In the genomic region with DNA sequence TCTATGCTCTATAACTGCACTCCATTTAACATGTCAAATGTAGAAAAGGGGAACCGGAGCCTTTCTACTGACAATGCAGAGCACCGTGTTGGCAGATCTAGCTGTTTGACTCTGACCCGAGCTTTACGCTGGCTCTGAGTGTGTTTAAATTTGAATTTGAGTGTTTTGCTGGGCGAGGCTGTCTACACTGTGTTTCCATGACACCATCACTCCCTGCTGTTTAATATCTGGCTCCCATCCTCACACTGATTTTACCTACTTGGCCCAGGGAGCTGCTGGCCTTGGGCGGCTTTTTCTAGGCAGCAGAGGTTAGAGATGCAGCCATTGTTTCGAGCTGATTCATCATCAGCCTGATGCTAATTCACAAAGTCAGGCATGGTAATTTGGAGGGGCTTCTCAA, we compare ENCODE assay signal across 7 mouse cellular contexts.
DNase-seq lines count a peak whose midpoint lies in the region; ATAC-seq and TF ChIP-seq lines count a peak whose summit lies in the region.

No protein-coding gene starts in this region.

- no peak overlapping the region for H3K4me2 ChIP-seq in lung, embryonic 14.5 days
- no peak overlapping the region for H3K4me2 ChIP-seq in intestine, embryonic 16.5 days (ENCODE audit: low read depth, low read length)
- no peak overlapping the region for H3K4me2 ChIP-seq in stomach, embryonic 15.5 days

- peaks cover 21% of the 10 kb centered on the region for H3K4me1 ChIP-seq in lung, embryonic 14.5 days (ENCODE audit: insufficient read depth)
- peaks cover 17% of the 10 kb centered on the region; the same call in 1 of the 2 replicates for H3K4me1 ChIP-seq in intestine, embryonic 16.5 days (ENCODE audit: control insufficient read depth, insufficient read depth, low read length)
- peaks cover 16% of the 10 kb centered on the region for H3K4me1 ChIP-seq in stomach, embryonic 15.5 days

- H3K36me3 ChIP-seq in lung, embryonic 14.5 days (ENCODE audit: insufficient read depth): no peaks in the 10 kb centered on the region
- H3K36me3 ChIP-seq in intestine, embryonic 16.5 days (ENCODE audit: control insufficient read depth, insufficient read depth, low read length): no peaks in the 10 kb centered on the region
- no peaks in the 10 kb centered on the region for H3K36me3 ChIP-seq in stomach, embryonic 15.5 days

- TF ChIP-seq CTCF in lung, embryonic 14.5 days (IDR thresholded peaks at IDR 0.05; ENCODE audit: low read depth): no peak

- 31% methylated on average over 7 of the region's 7 CpGs for WGBS in lung, embryonic 14.5 days
- WGBS in intestine, embryonic 16.5 days: 48% methylated on average over 7 of the region's 7 CpGs
- 44% methylated on average over 7 of the region's 7 CpGs for WGBS in stomach, embryonic 15.5 days

- H3K4me3 ChIP-seq in lung, embryonic 14.5 days (ENCODE audit: low read depth, low read length): no peak overlapping the region
- H3K4me3 ChIP-seq in intestine, embryonic 16.5 days (ENCODE audit: low read length): no peak overlapping the region
- H3K4me3 ChIP-seq in stomach, embryonic 15.5 days (replicated peaks): no peak overlapping the region

- DNase-seq in lung, embryonic 14.5 days: peak; percentile 55
- no peak for DNase-seq in lung, postnatal 14 days
- DNase-seq in frontal cortex, postnatal 14 days (ENCODE audit: low spot score in 2 of 2): no peak
- DNase-seq in frontal cortex, adult 2 months (ENCODE audit: extremely low spot score in 1 of 2, low spot score in 1 of 2): no peak

- peak overlapping the region; percentile 40; the same call in 1 of the 2 replicates for H3K27ac ChIP-seq in lung, embryonic 14.5 days (ENCODE audit: low read depth)
- no peak overlapping the region for H3K27ac ChIP-seq in intestine, embryonic 16.5 days (ENCODE audit: low read length)
- H3K27ac ChIP-seq in stomach, embryonic 15.5 days: peak overlapping the region; percentile 63; the same call in 1 of the 2 replicates

- ATAC-seq in lung, embryonic 14.5 days (ENCODE audit: insufficient read depth): no peak; the same call in 1 of the 2 replicates
- ATAC-seq in common myeloid progenitor, adult 5-6 weeks (replicated peaks; ENCODE audit: low read depth, poor library complexity, severe bottlenecking): peak; percentile 39; the same call in 1 of the 2 replicates
- peak; percentile 12; the same call in 1 of the 2 replicates for ATAC-seq in intestine, embryonic 16.5 days
- no peak; the same call in 1 of the 2 replicates for ATAC-seq in stomach, embryonic 15.5 days (ENCODE audit: insufficient read depth, low FRiP score, low read depth)

- H3K9ac ChIP-seq in lung, embryonic 14.5 days: no peak overlapping the region
- no peak overlapping the region for H3K9ac ChIP-seq in intestine, embryonic 16.5 days (ENCODE audit: low read depth, low read length)
- no peak overlapping the region for H3K9ac ChIP-seq in stomach, embryonic 15.5 days

- H3K9me3 ChIP-seq in lung, embryonic 14.5 days (ENCODE audit: low read depth, low read length): no peaks in the 10 kb centered on the region
- no peaks in the 10 kb centered on the region for H3K9me3 ChIP-seq in intestine, embryonic 16.5 days (ENCODE audit: control insufficient read depth, low read length)
- no peaks in the 10 kb centered on the region for H3K9me3 ChIP-seq in stomach, embryonic 15.5 days

- no peaks in the 10 kb centered on the region for H3K27me3 ChIP-seq in lung, embryonic 14.5 days (ENCODE audit: insufficient read depth, low read length)
- no peaks in the 10 kb centered on the region for H3K27me3 ChIP-seq in intestine, embryonic 16.5 days (replicated peaks; ENCODE audit: control insufficient read depth, insufficient read depth, low read length)
- no peaks in the 10 kb centered on the region for H3K27me3 ChIP-seq in stomach, embryonic 15.5 days (replicated peaks)

Comparison
In these comparisons a context has a peak if more than half of its experiments do, and no peak if none do; other contexts are left out.
1. ATAC-seq: peak in common myeloid progenitor, adult 5-6 weeks (single experiment) and intestine, embryonic 16.5 days (single experiment); none in lung, embryonic 14.5 days (single experiment) and stomach, embryonic 15.5 days (single experiment).